Comparison of ENCODE assay signal across 8 mouse cellular contexts in genomic region chr14:103720637-103721355, GRCm38 (mm10).
DNase-seq lines count a peak whose midpoint lies in the region; ATAC-seq and TF ChIP-seq lines count a peak whose summit lies in the region.

No protein-coding gene starts in this region.

- H3K27ac ChIP-seq in kidney, adult 2 months (ENCODE audit: insufficient read depth, low read depth, low read length): no peak overlapping the region
- no peak overlapping the region for H3K27ac ChIP-seq in forebrain, embryonic 11.5 days (ENCODE audit: low read depth, low read length)
- H3K27ac ChIP-seq in hindbrain, embryonic 15.5 days (replicated peaks): no peak overlapping the region

- no peaks in the 10 kb centered on the region; the same call in 1 of the 2 replicates for H3K4me1 ChIP-seq in kidney, adult 2 months (ENCODE audit: control insufficient read depth, insufficient read depth, low read length)
- H3K4me1 ChIP-seq in forebrain, embryonic 11.5 days (replicated peaks; ENCODE audit: control insufficient read depth, insufficient read depth, low read length): peaks cover 9% of the 10 kb centered on the region; the same call in 1 of the 2 replicates
- H3K4me1 ChIP-seq in hindbrain, embryonic 15.5 days (replicated peaks): peaks cover 7% of the 10 kb centered on the region

- no peak overlapping the region for H3K4me3 ChIP-seq in kidney, adult 2 months (ENCODE audit: insufficient read depth, low read depth, low read length)
- H3K4me3 ChIP-seq in forebrain, embryonic 11.5 days (ENCODE audit: low read depth, low read length): no peak overlapping the region
- no peak overlapping the region for H3K4me3 ChIP-seq in hindbrain, embryonic 15.5 days

- no peak overlapping the region for H3K4me2 ChIP-seq in forebrain, embryonic 11.5 days (ENCODE audit: low read depth, low read length, severe bottlenecking)
- H3K4me2 ChIP-seq in hindbrain, embryonic 15.5 days: no peak overlapping the region

- DNase-seq in kidney, adult 2 months: peak; percentile 56
- no peak for DNase-seq in kidney, adult 11 months
- DNase-seq in adrenal gland, postnatal 36 days: peak; percentile 58 to 72
- peak; percentile 86 for DNase-seq in forebrain, embryonic 11.5 days (ENCODE audit: low spot score)
- DNase-seq in left cerebral cortex, postnatal 4 days: peak; percentile 70
- peak; percentile 72 for DNase-seq in naive thymus-derived CD4-positive, alpha-beta T cell, adult 2 months (ENCODE audit: low read depth)
- peak; percentile 54 for DNase-seq in thymus, postnatal 0 days (ENCODE audit: low spot score)

- H3K9me3 ChIP-seq in forebrain, embryonic 11.5 days (ENCODE audit: control insufficient read depth, low read length): no peaks in the 10 kb centered on the region
- no peaks in the 10 kb centered on the region for H3K9me3 ChIP-seq in hindbrain, embryonic 15.5 days

- TF ChIP-seq POLR2A in kidney, adult 2 months (IDR thresholded peaks at IDR 0.05; ENCODE audit: low read depth, low read length): no peak

- intact Hi-C loops in left cerebral cortex, postnatal 4 days (cut with DNase I): no loop called here

- no peak overlapping the region for H3K9ac ChIP-seq in forebrain, embryonic 11.5 days (ENCODE audit: low read length)
- H3K9ac ChIP-seq in hindbrain, embryonic 15.5 days: no peak overlapping the region

- TF ChIP-seq CTCF in kidney, adult 2 months (conservative IDR thresholded peaks at IDR 0.05; ENCODE audit: insufficient read depth, insufficient read length, low read depth, low read length): peak; percentile 60

- ATAC-seq in forebrain, embryonic 11.5 days (replicated peaks; ENCODE audit: low FRiP score): peak; percentile 34; the same call in 1 of the 2 replicates
- peak; percentile 55; the same call in 1 of the 2 replicates for ATAC-seq in hindbrain, embryonic 15.5 days (ENCODE audit: low FRiP score, low read depth)

- no peaks in the 10 kb centered on the region for H3K36me3 ChIP-seq in kidney, adult 2 months (ENCODE audit: control insufficient read depth, insufficient read depth, low read length)
- no peaks in the 10 kb centered on the region for H3K36me3 ChIP-seq in forebrain, embryonic 11.5 days (ENCODE audit: control insufficient read depth, insufficient read depth, low read length)
- H3K36me3 ChIP-seq in hindbrain, embryonic 15.5 days: no peaks in the 10 kb centered on the region

- no peaks in the 10 kb centered on the region for H3K27me3 ChIP-seq in kidney, adult 2 months (replicated peaks; ENCODE audit: control insufficient read depth, insufficient read depth, low read length)
- no peaks in the 10 kb centered on the region for H3K27me3 ChIP-seq in forebrain, embryonic 11.5 days (ENCODE audit: control insufficient read depth, insufficient read depth, low read length)
- no peaks in the 10 kb centered on the region for H3K27me3 ChIP-seq in hindbrain, embryonic 15.5 days

- WGBS in kidney, adult 2 months: 54% methylated on average over 13 of the region's 13 CpGs
- WGBS in forebrain, embryonic 11.5 days: 53% methylated on average over 13 of the region's 13 CpGs
- 55% methylated on average over 13 of the region's 13 CpGs for WGBS in hindbrain, embryonic 15.5 days
